Mouse (Mus musculus) limb, embryonic 13.5 days (tissue): ENCODE data around the gene Ccnb1ip1. TPM values are rescaled to one million over a fixed set of nuclear protein-coding genes. Genes with fewer than 3 reads are reported as not detected.
"Not testable (repeated sequence)": the region's sequence is repeated elsewhere in the genome, so short reads cannot be mapped to it uniquely, and the experiment has no call there.

Source experiments
- ATAC-seq: fragments of 200-750 bp; cut with Nextera tagmentation; 2 replicates; pipeline ENCODE4 v1.8.0; 2017; ENCODE audit warnings: low read depth, moderate number of reproducible peaks, moderate TSS enrichment; ENCODE audit not compliant: low FRiP score
- H3K27ac ChIP-seq: fragments of 300-500 bp; sonication (generic); 2 replicates; pipeline ENCODE4 v1.5.1; 2015; ENCODE audit warnings: inconsistent platforms, mild to moderate bottlenecking, moderate library complexity
- H3K27me3 ChIP-seq: fragments of 300-500 bp; sonication (generic); 2 replicates; pipeline ENCODE4 v1.6.1; 2015; ENCODE audit warnings: mild to moderate bottlenecking, inconsistent platforms
- H3K36me3 ChIP-seq: fragments of 300-500 bp; sonication (generic); 2 replicates; pipeline ENCODE4 v1.6.1; 2015; ENCODE audit warnings: inconsistent platforms, mild to moderate bottlenecking, moderate library complexity
- H3K4me1 ChIP-seq: fragments of 300-500 bp; sonication (generic); 2 replicates; pipeline ENCODE4 v1.6.1; 2015; ENCODE audit warnings: inconsistent platforms
- H3K4me2 ChIP-seq: fragments of 300-500 bp; sonication (generic); replicated peaks from 2 replicates; pipeline ENCODE4 v1.6.1; 2015; ENCODE audit warnings: inconsistent platforms, mild to moderate bottlenecking, moderate library complexity
- H3K4me3 ChIP-seq: fragments of 300-500 bp; sonication (generic); 2 replicates; pipeline ENCODE4 v1.5.1; 2015; ENCODE audit warnings: moderate library complexity, mild to moderate bottlenecking, inconsistent platforms
- H3K9ac ChIP-seq: fragments of 300-500 bp; sonication (generic); 2 replicates; pipeline ENCODE4 v1.6.1; 2015; ENCODE audit warnings: mild to moderate bottlenecking, inconsistent platforms
- H3K9me3 ChIP-seq: fragments of 300-500 bp; sonication (generic); 2 replicates; pipeline ENCODE4 v1.6.1; 2016; ENCODE audit warnings: inconsistent platforms
- WGBS: fragments of 180-500 bp; shearing (Covaris S2); methylation state at CpG from one replicate; pipeline ENCODE4 v1.1.7; 2015; 5-methylcytosine and 5-hydroxymethylcytosine counted together
- polyA plus RNA-seq: library from polyadenylated mRNA; unstranded; fragments of >200 nt; fragmentation: Nextera tagmentation; extraction: Ambion mirVana; gene quantifications from 2 replicates; pipeline ENCODE4 v1.2.1, GENCODE M21; 2015

Gene Ccnb1ip1
- not detected in 2 replicates for polyA plus RNA-seq

DNA sequence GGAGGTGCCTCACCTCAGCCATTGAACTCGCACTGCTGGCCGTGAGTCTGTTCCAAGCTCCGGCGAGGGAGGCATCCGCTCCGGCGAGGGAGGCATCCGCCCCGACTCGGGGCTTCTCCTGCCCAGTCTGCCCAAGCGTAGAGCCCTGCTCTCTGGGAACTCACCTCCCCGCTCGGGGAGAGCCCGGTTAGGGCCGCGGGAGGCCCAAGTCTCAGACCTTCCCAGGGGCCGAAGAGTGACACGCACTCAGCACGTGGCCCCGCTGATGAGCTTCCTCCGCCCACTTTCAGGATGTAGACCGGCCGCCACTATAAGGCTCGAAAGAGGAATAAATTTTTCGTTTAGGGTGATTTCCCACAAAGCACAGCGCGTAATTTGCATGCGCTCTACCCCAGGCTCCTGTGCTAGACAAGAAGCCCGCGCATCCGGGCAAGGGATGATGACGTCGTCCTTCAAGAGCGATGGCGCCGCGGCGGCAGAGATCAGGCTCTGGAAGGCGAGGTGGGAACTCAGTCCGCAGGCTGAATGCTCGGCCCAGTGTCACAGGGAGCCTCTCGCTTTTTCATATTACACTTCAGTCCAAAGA, at the start of gene Ccnb1ip1, which contains the start of gene Parp2:
Gene Ccnb1ip1 (minus strand): TSS at position 246 of the 586 bp plus-strand sequence.
Gene Parp2 (plus strand): TSS at position 355 of the 586 bp plus-strand sequence.
- peak within 1 kb of the TSS; percentile 56 for H3K4me3 ChIP-seq
- peak within 1 kb of the TSS; percentile 84 for H3K27ac ChIP-seq
- peak; percentile 99 for ATAC-seq
- no peaks in the 10 kb centered on the region for H3K9me3 ChIP-seq
- no peaks in the 10 kb centered on the region for H3K27me3 ChIP-seq
- peaks cover 3% of the 10 kb centered on the region; the same call in 1 of the 2 replicates for H3K4me1 ChIP-seq
- H3K36me3 ChIP-seq = peaks cover 19% of the 10 kb centered on the region
- peak within 1 kb of the TSS; percentile 78 for H3K9ac ChIP-seq
- peak within 1 kb of the TSS; percentile 64 for H3K4me2 ChIP-seq
- WGBS = under 1% methylated on average over 42 of the region's 42 CpGs

DNA sequence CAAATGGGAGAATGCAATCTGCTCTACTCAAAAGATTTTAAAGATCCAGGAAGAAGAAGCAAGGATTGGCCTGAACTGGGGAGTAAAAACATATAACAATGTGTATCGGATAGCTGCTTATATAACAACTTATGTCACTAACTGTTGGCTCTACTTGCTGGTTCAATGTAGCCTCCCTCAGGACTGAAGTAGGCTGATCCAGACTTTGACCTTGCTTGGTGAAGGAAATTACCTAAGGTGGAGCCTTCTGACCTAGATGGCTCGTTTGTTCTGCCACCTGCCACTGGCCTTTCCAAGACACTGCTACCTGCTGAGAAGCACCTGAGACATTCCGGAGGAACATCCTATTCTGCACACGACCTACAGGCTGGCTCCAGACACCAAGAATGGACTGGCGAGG, 48.3 kb upstream of the Ccnb1ip1 start:
- Histone ChIP-seq H3K27me3 (no peaks in the 10 kb centered on the region), H3K4me1 (no peaks in the 10 kb centered on the region), H3K9ac (no peak overlapping the region), H3K9me3 (no peaks in the 10 kb centered on the region), H3K27ac (no peak overlapping the region), H3K4me2 (no peak overlapping the region), H3K4me3 (no peak overlapping the region), H3K36me3 (peaks cover 36% of the 10 kb centered on the region)
- ATAC-seq = no peak
- 86% methylated on average over 5 of the region's 5 CpGs for WGBS

DNA sequence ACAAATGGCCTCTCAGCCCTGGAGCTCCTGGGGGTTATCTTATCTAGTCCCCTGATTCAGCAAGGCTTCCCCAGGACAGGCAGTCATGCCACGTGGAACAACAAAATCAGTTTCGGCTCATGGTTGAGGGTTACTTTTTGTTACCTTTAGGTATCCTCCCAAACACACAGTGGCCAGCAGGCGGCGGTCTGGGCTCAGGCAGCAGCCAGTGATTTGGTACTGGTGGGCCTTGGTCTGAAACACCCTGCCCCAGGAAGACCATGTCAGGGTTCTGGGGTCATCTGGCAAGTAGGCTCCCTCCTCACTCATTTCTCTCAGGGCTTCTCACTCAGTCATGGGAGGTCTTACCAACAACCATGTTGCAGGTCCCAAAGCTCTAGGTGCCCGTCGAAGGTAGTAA, 29.7 kb upstream of the Ccnb1ip1 start:
- Histone ChIP-seq H3K4me3 (no peak overlapping the region), H3K4me1 (no peaks in the 10 kb centered on the region), H3K27me3 (no peaks in the 10 kb centered on the region), H3K36me3 (peaks cover 19% of the 10 kb centered on the region), H3K9me3 (no peaks in the 10 kb centered on the region), H3K27ac (no peak overlapping the region), H3K9ac (no peak overlapping the region), H3K4me2 (no peak overlapping the region)
- no peak for ATAC-seq
- 74% methylated on average over 6 of the region's 6 CpGs for WGBS

GRCm38 (mm10) chr14:50834435-50834834, 26.9 kb upstream of the Ccnb1ip1 start:
- peaks cover 14% of the 10 kb centered on the region for H3K36me3 ChIP-seq
- ATAC-seq = no peak
- 55% methylated on average over 2 of the region's 2 CpGs for WGBS
- no peak overlapping the region for H3K9ac ChIP-seq
- H3K27me3 ChIP-seq = no peaks in the 10 kb centered on the region
- no peak overlapping the region for H3K4me3 ChIP-seq
- no peaks in the 10 kb centered on the region for H3K9me3 ChIP-seq
- no peak overlapping the region for H3K27ac ChIP-seq
- no peak overlapping the region for H3K4me2 ChIP-seq
- H3K4me1 ChIP-seq = no peaks in the 10 kb centered on the region

GRCm38 (mm10) chr14:50833964-50834363, 26.4 kb upstream of the Ccnb1ip1 start:
- Histone ChIP-seq H3K4me3 (no peak overlapping the region), H3K9ac (no peak overlapping the region), H3K4me2 (no peak overlapping the region), H3K27ac (no peak overlapping the region), H3K4me1 (no peaks in the 10 kb centered on the region), H3K27me3 (no peaks in the 10 kb centered on the region), H3K9me3 (no peaks in the 10 kb centered on the region), H3K36me3 (peaks cover 14% of the 10 kb centered on the region)
- ATAC-seq = no peak
- 87% methylated on average over 10 of the region's 10 CpGs for WGBS

- 78% methylated on average over 3 of the region's 3 CpGs for whole genome bisulfite sequencing
- H3K36me3 ChIP-seq = peaks cover 19% of the 10 kb centered on the region
- H3K4me1 ChIP-seq = no peaks in the 10 kb centered on the region
- H3K4me3 ChIP-seq = no peak overlapping the region
- no peaks in the 10 kb centered on the region for H3K9me3 ChIP-seq
- H3K9ac ChIP-seq = no peak overlapping the region
- ATAC-seq = no peak
- H3K4me2 ChIP-seq = no peak overlapping the region
- H3K27ac ChIP-seq = no peak overlapping the region
- no peaks in the 10 kb centered on the region for H3K27me3 ChIP-seq
Observed at GRCm38 (mm10) chr14:50829878-50830277, 22.3 kb upstream of the Ccnb1ip1 start.

- H3K27me3 ChIP-seq = no peaks in the 10 kb centered on the region
- no peaks in the 10 kb centered on the region for H3K9me3 ChIP-seq
- peaks cover 35% of the 10 kb centered on the region for H3K36me3 ChIP-seq
- no peak for ATAC-seq
- no peak overlapping the region for H3K4me2 ChIP-seq
- H3K9ac ChIP-seq = no peak overlapping the region
- no peak overlapping the region for H3K27ac ChIP-seq
- no peaks in the 10 kb centered on the region for H3K4me1 ChIP-seq
- 92% methylated on average over 4 of the region's 4 CpGs for WGBS
- H3K4me3 ChIP-seq = no peak overlapping the region
Observed at GRCm38 (mm10) chr14:50826579-50826978, 19.0 kb upstream of the Ccnb1ip1 start.

DNA sequence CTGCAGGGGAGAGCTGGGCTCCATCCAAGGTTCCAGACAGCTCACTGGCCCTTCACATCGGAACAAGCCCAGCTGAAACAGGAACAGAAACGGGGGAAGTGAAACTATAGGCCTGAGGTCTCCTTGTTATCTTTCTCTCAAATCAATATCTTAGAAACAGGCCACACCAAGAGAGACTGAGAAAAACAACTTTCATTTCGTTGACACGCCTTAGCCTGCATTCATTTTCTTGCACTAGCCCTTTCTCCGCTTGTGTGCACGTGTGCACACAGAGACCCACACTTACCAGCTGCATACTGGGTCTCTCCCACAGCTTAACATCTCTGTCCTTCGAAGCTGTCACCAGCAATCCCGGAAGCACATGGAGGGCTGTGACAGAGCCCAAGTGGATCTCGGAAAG, 16.7 kb upstream of the Ccnb1ip1 start:
- ATAC-seq = no peak
- Histone ChIP-seq H3K36me3 (peaks cover 54% of the 10 kb centered on the region), H3K9ac (no peak overlapping the region), H3K27me3 (no peaks in the 10 kb centered on the region), H3K4me2 (no peak overlapping the region), H3K4me3 (no peak overlapping the region), H3K27ac (no peak overlapping the region), H3K9me3 (no peaks in the 10 kb centered on the region), H3K4me1 (no peaks in the 10 kb centered on the region)
- 89% methylated on average over 9 of the region's 9 CpGs for WGBS

DNA sequence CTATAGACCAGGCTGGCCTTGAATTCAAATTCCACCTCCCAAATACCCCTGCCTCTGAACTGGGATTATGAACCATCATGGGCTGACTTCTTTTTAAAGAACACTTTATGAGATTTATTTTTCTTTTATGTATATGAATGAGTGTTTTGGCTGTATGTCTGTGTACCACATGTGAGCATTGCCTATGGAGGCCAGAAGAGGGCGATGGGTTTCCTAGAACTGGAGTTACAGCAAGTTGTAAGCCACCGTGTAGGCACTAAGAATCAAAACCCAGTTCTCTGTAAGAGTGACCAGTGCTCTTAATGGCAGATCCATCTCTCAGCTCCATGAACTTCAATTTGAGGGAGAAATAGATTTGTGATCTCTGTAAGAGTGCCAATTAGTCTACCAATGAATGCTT, 15.7 kb upstream of the Ccnb1ip1 start:
- H3K4me1 ChIP-seq = no peaks in the 10 kb centered on the region
- ATAC-seq = no peak
- peaks cover 54% of the 10 kb centered on the region for H3K36me3 ChIP-seq

GRCm38 (mm10) chr14:50813060-50813459, 5.5 kb upstream of the Ccnb1ip1 start:
- 94% methylated on average over 2 of the region's 2 CpGs for WGBS
- peaks cover 69% of the 10 kb centered on the region for H3K36me3 ChIP-seq
- H3K9me3 ChIP-seq = no peaks in the 10 kb centered on the region
- H3K27ac ChIP-seq = no peak overlapping the region
- no peak overlapping the region for H3K4me2 ChIP-seq
- H3K27me3 ChIP-seq = no peaks in the 10 kb centered on the region
- no peak overlapping the region for H3K9ac ChIP-seq
- ATAC-seq = no peak
- H3K4me1 ChIP-seq = peaks cover 3% of the 10 kb centered on the region; the same call in 1 of the 2 replicates
- no peak overlapping the region for H3K4me3 ChIP-seq

More for the DNA sequence above, 15.7 kb upstream of the Ccnb1ip1 start:
- Histone ChIP-seq H3K4me3 (no peak overlapping the region), H3K27ac (no peak overlapping the region), H3K9me3 (no peaks in the 10 kb centered on the region), H3K9ac (no peak overlapping the region), H3K4me2 (no peak overlapping the region), H3K27me3 (no peaks in the 10 kb centered on the region)
- 83% methylated on average over 2 of the region's 2 CpGs for WGBS

DNA sequence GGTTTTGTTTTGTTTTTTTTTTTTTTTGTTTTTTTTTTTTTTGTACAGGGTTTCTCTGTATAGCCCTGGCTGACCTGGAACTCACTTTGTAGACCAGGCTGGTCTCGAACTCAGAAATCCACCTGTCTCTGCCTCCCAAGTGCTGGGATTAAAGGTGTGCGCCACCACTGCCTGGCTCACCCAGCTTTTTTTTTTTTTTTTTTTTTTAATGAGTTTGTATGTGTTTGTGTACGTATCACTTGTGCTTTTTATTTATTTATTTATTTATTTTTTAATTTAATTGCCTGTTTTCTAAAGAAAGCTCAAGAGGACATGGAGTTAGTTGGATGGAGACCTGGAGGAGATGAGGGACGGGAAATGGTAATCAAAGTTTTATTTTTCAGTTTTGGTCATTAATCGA, 1.1 kb downstream of the Ccnb1ip1 start:
- Histone ChIP-seq H3K4me3 (peak overlapping the region; percentile 56), H3K36me3 (peaks cover 11% of the 10 kb centered on the region), H3K4me2 (peak overlapping the region; percentile 64)
- 87% methylated on average over 5 of the region's 5 CpGs for WGBS
- H3K27ac ChIP-seq, ATAC-seq, H3K27me3 ChIP-seq, H3K9ac ChIP-seq, H3K4me1 ChIP-seq, H3K9me3 ChIP-seq: not testable (repeated sequence)

DNA sequence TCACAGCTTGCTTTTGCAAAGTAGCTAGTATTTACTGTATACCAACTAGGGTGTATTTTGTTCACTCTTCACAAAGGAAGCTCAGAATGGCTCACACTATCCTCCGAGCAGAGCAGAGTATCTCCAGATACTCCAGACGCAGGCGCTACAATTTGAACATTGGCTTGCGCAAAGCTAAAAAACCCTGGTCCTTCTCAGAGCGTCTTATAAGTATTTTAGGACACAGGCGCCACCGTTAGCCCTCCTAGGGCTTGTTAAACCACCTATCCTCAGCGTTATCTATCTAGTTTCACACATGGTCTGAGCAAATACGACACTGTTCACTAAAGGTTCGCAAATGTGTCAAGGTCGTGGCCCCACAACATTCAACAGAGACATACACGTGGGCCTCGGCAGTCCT, 2.8 kb downstream of the Ccnb1ip1 start:
- no peak overlapping the region for H3K4me2 ChIP-seq
- no peaks in the 10 kb centered on the region for H3K9me3 ChIP-seq
- no peak overlapping the region for H3K4me3 ChIP-seq
- no peaks in the 10 kb centered on the region for H3K36me3 ChIP-seq
- H3K27me3 ChIP-seq = no peaks in the 10 kb centered on the region
- ATAC-seq = no peak
- H3K9ac ChIP-seq = no peak overlapping the region
- H3K27ac ChIP-seq = no peak overlapping the region
- 67% methylated on average over 13 of the region's 13 CpGs for WGBS
- H3K4me1 ChIP-seq = peaks cover 6% of the 10 kb centered on the region; the same call in 1 of the 2 replicates
